Mouse (Mus musculus) cerebellum, adult (tissue): ENCODE data around the gene Hectd4.
"Not testable (repeated sequence)": the region's sequence is repeated elsewhere in the genome, so short reads cannot be mapped to it uniquely, and the experiment has no call there.

ENCODE experiments used
- ATAC-seq: cut with Nextera tagmentation; 2 replicates; pipeline ENCODE4 v1.9.2; 2017; ENCODE audit warnings: mild to moderate bottlenecking, moderate library complexity, mixed read lengths; ENCODE audit not compliant: insufficient number of reproducible peaks, low FRiP score, low TSS enrichment

Hectd4 gene

DNA sequence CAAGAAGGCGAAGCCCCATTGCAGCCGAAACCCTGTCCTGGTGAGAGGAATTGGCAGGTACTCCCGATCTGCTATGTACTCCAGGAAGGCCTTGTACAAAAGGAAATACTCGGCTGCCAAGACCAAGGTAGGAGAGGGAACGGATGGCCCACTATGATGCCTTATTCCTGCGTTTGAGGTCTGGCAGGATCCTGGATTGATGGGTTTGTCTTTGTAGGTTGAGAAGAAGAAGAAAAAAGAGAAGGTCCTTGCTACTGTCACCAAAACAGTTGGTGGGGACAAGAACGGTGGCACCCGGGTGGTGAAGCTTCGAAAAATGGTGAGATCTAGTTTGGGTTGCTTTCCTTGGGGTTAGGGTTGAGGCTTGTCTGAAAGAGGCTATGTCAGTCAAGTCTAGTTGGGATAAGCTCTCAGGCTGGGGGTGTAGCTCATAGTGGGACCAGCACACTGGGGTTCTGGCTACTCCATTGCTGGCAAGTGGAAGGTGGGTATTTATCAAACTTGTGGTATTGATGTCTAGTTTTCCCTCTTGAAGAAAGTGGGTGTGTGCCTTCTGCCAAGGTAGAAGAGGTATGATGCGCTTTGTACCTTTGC lies 14.4 kb upstream of the Hectd4 start:
- not testable (repeated sequence) for ATAC-seq

DNA sequence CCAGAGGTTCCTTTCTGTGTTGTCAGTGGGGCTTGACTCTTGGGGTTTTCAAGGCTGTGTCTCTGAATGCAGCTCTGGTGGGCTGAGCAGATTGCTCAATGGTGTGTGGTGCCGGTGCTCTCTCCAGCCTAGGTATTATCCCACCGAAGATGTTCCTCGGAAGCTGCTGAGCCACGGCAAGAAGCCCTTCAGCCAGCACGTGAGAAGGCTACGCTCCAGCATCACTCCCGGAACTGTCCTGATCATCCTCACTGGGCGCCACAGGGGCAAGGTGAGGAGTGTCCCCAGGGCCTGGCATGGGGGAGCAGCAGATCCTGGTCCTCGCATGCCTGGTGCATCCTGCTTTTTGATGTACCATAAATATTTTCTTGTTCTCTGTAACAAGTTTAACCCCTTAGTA lies 13.5 kb upstream of the Hectd4 start:
- ATAC-seq = no peak

DNA sequence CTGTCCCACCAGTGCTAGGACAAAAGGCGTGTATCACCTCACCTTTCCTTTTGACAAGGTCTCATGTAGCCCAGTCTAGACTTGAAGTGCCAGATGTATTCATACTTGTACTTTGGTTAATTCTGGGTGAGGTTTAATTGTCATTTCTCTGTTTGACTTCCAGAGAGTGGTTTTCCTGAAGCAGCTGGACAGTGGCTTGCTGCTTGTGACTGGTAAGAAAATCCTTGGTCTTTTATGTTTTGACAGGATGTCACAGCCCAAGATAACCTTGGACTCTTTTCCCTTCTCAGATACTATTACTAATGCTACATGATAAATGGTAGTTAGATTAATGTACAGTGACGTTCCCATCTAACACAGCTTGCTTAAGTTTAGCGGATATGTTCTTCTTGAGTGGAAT lies 13.0 kb upstream of the Hectd4 start:
- no peak for ATAC-seq

DNA sequence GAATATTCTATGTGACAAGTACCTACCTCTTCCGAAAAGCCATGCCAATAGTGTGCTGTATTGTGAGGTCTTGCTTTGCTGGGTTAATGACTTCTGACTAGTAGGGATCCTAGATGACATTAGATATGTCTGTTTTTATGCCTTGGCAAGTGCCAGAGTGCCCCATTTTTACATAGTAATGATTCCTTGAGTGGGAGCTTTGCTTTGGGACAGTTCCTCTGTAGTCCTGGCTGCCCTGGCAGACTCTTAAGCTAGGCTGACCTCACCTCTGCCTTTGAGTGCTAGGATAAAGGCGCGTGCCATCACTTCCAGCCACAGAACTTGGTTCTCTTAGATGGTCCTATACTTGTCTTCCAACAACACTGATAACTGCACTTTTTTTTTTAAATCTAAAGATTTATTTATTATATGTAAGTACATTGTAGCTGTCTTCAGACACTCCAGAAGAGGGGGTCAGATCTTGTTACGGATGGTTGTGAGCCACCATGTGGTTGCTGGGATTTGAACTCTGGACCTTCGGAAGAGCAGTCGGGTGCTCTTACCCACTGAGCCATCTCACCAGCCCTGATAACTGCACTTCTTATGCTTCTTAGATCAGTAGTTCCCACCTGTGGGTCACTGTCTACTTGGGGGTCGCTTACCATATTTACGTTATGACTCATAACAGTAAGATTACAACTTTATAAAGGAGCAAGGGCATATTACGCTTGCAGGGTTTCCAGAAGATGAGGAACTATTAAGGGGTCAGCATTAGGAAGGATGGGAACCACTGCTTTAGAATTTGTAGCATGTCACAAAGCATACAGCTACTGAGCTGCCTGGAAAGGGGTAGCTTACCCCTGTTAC lies 10.0 kb upstream of the Hectd4 start:
- no peak for ATAC-seq

DNA sequence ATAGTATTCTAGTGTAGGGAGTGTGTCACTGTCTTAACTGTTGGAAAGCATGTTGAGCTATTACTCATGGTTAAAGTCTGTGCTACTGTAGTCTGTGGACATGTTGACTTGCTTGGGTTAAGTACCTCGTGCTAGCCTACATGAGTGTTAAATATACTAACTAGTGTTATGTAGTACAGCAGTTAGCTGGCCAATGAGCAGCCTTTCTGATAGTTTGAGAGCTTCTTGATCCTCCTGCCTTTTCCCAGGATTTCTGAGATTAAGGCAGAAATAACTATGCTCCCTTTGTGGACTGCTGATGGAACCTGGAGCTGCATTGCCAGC lies 9.5 kb upstream of the Hectd4 start:
- ATAC-seq = no peak

DNA sequence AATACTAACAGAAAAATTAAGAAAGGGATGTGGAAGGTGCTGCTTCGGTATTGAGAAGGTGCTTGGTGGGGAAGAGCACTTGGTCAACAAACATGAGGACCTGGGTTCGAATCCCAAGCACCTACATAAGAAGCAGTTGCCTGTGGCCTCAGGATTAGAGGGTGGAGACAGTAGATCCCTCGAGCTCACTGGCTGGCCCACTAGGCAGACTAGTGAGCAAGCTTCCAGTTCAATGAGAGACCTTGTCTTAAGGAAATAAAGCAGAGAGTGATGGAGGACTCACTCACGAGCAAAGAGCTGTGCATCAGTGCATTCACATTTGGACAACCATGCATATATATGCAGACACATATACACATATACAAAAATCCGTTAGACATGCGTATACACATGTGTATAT lies 7.9 kb upstream of the Hectd4 start:
- no peak for ATAC-seq

DNA sequence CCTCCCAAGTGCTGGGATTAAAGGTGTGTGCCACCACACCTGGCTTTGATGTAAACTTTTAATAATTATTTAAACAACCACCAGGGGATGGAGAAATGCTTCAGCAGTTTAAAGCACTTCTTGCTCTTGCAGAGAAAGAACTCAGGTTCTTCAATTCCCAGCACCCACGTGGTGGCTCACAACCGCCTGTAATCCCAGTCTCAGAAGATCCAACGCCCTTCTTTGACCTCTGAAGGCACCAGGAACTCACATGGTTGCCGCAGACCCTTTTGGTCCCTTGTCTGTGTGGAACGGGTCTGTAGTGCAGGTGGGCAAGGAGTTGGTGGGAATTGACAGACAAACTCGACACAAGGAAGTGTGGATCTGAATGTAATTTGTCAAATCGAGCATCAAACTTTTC lies 5.3 kb upstream of the Hectd4 start:
- no peak for ATAC-seq

DNA sequence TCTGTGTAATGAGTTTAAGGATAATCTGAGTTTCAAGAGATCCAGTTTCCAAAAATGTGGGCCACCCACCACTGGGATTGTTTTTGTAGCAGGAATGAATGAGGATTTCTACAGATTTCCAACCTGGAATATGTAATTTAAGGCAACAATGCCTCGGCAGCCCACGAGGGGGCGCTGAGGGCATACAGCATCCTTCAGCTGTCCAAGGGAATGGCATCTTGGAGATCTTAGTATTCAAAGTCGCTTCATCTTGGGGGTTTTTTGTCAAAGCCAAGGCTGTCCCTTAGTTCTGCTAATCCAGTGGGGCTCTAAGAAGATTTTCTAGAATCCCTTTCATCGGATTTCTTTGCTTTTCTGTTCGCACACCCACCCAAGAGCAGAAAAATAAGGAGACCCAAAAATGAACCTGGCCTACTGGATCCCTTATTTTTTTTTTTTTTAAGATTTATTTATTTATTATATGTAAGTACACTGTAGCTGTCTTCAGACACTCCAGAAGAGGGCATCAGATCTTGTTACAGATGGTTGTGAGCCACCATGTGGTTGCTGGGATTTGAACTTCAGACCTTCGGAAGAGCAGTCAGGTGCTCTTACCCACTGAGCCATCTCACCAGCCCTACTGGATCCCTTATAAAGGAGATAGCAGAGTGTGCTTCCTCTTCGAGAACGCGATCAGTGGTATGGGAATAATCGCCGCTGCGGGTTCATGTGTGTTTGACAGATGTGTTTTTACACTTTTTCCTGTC lies 4.5 kb upstream of the Hectd4 start:
- no peak for ATAC-seq

DNA sequence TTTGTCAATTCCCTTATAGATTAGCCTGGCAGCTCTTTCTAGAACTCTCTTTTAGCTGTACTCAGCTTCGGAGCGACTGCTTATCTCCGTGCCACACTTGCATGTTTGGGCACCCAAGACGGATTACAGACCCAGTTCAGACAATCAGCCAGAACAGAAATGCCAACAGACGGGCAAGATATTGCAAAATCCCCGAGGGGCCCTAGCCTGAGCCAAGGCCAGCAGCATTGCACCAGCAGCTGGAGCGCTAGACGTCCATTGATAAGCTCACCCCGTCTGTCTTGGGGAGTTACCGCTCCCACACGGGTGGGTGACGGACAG lies 3.9 kb upstream of the Hectd4 start:
- ATAC-seq = no peak

DNA sequence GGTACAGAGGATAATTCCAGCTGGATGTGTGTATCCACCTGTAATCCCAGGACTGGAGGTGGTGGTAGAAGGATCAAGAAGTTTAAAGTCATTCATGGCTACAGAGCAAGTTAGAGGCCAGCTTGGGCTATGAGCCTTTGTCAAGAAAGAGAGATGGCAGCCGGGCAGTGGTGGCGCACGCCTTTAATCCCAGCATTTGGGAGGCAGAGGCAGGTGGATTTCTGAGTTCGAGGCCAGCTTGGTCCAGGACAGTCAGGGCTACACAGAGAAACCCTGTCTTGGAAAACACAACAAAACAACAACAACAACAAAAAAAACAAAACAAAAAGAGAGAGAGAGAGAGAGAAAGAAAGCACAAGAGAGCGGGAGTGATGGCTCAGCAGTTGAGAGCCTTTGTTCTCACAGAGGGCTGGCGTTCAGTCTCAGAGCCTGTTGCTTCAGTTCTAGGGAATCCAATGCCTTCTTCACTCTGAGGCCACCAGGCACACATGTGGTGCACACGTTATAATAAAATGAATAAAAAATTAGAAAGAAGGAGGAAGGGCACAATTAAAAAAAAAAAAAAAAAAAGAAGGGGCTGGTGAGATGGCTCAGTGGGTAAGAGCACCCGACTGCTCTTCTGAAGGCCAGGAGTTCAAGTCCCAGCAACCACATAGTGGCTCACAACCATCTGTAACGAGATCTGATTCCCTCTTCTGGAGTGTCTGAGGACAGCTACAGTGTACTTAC lies 3.3 kb upstream of the Hectd4 start:
- ATAC-seq = not testable (repeated sequence)

DNA sequence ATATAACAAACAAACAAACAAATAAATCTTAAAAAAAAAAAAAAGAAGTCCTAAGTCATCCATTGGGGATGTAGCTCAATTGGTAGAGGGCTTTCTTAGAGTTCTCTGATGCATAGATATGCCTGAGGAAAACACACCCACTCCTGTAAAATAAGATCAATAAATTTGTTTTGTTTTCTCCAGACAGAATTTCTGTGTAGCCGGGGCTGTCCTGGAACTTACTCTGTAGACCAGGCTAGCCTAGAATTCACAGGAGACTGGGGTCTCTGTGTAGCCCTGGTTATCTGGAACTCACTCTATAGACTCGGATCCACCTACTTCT lies 2.7 kb upstream of the Hectd4 start:
- ATAC-seq = no peak

DNA sequence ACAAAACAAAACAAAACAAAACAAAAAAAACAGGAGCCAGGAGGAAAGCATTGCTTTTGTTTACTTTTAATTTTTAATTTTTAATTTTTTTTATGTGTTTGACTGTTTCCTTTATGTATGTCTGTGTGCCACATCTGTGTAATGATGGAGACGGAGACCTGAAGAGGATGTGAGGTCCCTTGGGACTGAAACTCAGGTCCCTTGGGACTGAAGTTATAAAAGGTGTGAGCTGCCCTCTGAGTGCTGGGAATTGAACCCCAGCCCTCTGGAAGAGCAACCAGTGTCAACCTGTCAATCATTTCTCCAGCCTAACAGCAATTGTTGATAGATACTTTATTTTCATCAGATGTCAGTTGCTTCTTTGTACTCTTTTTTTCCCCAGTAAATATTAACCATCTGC lies 829 bp upstream of the Hectd4 start:
- ATAC-seq = no peak

DNA sequence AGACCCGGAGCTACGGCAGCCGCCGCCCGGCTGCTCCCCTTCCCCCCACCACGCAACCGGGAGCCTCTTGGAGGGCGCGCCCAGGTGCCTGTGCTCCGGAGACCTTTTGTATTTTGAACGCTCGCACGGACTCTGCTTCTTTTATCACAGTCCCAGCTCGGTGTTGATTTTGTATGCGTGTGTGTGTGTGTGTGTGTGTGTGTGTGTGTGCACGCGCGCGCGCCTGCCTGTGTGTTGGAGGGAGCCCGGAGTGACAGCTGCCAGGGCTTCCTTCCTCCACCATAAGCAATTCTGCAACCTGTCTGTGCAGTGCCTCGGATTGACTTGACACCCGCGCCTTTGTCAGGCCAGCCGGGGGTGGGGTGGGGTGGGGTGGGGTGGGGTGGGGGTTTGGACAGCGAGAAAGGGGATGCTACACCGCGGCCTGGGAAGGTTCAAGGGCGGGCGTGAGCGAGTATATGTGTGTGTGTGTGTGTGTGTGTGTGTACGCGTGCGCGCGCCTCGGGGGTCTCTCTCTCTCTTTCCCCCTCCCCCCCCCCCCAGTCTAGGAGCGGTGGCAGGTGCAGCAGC lies 798 bp downstream of the Hectd4 start:
- ATAC-seq = peak; percentile 45; the same call in 1 of the 2 replicates

DNA sequence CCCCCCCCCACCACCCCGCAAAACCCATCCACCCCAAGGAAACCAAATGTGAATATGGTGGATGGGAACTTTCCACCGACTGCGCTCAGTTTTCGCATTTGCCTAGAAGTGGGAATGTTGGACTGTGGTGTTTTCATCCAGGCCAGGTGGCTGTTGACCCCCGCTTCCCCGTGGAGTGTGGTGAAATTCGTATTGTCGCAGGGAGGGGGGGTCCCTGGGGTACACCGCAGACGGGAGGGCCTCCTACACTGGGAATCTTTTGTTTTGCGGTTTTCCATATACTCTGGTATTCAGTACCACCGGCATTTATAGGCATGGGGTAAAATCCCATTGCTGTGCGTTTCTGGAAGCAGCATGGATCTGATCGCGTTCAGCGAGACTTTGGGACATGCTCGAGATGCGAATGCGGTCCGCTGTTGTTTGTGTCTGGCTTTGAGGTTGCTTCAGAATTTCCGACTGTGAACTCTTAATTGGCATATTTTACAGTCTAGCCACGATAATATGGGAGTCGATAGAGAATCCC lies 1.4 kb downstream of the Hectd4 start:
- ATAC-seq = no peak

DNA sequence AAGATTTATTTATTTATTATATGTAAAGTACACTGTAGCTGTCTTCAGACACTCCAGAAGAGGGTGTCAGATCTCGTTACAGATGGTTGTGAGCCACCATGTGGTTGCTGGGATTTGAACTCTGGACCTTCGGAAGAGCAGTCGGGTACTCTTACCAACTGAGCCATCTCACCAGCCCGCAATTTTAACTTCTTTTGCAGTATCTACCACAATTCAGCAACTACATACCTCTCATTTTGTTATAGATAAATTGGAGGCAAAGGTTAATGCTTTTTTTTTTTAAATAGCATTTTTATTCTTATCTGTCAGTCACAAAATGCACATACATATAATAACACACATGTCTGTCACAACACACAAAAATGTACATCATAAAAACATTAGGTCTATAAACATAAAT lies 4.0 kb downstream of the Hectd4 start:
- not testable (repeated sequence) for ATAC-seq

DNA sequence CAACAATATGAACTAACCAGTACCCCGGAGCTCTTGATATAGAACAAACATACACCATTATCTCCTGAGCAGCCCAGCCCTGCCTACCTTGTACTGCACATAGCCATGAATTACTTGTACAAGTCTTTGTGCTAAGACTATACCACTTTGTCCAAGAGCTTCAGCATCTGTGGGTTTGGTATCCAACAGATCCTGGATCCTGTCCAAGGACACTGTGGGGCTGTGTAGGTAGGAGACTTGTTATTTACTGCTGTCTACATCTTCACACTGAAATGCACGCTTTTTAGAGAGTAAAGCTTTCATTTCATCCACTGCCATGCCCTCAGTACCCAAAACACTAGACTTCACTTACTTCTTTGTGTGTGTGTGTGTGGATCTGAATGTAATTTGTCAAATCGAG lies 4.8 kb downstream of the Hectd4 start:
- ATAC-seq = no peak

DNA sequence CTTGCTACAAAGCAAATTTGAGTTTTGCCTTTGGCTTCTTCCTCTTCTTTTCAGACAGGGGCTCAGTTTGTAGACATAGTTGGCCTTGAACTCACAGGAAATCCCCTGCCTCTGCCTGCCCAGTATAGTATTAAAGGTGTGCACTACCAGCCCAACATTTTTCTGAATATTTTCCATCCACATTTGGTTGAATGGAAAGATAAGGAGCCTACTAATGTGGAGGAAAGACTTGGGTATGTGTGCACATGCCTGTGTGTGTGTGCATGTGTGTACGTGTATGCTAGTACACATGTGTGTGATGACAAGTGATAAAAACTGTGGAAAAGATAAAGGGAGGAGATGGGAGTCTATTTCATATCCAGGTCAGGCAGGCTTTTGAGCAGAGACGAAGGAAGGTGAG lies 5.8 kb downstream of the Hectd4 start:
- no peak for ATAC-seq

DNA sequence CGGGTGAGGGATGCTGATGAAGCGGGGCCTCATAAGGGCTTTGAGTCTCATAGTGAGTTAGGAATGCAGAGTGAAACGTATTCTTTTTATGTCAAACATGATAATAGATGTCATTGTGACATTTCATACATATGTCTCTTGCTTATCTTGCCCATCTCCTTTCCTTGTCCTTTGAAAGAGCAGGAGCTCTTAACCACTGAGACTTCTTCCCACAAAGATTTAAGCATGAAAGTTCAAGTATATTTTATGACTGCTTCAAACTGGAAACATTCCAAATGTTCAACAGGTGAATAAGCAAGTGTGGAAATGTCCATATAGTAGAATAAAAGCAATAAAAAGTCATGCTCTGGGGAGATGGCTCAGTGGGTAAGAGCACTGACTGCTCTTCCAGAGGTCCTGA lies 6.4 kb downstream of the Hectd4 start:
- ATAC-seq = no peak

DNA sequence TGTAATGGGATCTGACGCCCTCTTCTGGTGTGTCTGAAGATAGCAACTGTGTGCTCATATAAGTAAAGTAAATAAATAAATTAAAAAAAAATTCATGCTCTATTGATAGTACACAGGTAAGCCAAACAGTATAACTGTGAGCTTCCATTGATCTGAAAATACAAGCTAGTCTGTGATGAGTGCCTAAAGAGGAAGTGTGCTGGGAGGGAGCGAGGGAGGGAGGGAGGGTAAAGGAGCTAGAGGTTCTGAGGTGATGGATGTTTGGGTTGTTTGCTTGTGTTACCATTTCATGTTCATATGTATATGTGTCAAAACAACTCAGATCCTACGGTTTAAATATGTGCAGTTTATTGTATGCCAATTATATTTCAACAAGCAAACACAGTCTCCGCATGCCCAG lies 6.8 kb downstream of the Hectd4 start:
- ATAC-seq = no peak

DNA sequence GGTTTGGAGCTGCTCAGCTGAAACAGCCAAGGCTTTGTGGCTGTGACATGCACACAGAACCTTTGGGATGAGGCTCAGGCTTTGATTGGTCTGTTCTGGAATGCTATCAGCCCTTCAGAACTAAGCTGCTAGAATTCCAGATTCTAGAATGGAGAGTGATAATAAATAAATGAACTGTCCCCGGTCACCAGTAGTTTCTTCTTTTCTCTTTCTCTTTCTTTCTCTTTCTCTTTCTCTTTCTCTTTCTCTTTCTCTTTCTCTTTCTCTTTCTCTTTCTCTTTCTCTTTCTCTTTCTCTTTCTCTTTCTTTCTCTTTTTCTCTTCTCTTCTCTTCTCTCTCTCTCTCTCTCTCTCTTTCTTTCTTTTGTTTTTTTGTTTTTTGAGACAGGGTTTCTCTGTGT lies 7.3 kb downstream of the Hectd4 start:
- not testable (repeated sequence) for ATAC-seq

DNA sequence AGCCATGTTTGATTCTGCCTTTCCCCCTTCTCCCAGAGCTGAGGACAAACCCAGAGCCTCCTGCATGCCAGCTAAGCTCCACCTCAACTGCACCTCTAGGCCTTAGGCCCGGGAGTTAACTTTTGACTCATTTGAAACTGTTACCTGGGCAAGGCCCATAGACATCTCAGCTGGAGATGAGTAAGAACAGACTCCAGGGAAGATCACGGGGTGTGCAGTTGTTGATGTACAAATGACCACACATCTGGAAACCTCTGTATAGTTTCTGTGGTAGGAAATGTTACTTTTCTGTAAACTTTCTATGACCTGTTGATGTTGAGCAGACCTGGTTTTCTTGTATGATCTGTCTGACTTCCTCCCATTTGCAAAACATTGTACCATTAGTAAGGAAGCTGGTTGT lies 9.2 kb downstream of the Hectd4 start:
- ATAC-seq = no peak
